Mouse (Mus musculus) urinary bladder, adult 18-20 months (tissue): ENCODE results near the gene Ccdc34.

Experiments
- DNase-seq, 2 experiments: peaks; one replicate each; pipeline ENCODE4 v3.0.0; 2022; ENCODE audit warnings: low spot score in 2 of 2, mixed read lengths in 2 of 2

Gene Ccdc34

DNA sequence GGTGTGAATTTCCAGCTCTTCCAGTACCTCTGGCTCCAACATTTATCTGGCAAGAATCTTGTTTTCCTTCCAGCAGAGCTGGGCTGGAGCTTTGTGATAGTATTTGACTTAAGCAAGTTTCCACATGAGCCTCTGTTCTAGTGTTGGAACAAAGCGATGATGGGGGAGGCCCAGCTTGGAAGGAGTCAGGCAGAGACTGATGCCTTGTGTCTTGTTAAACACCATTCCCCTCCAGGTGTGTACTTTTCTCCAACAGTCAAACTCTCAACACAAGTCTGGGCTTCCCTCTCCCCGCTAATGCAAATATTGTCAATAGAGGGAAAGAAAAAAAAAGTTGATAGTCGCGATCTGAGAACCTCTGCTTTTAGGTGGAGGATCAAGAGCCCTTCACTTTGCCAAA is 196.7 kb downstream of the Ccdc34 start:
- peak in 1 of 2 experiments; percentile 34 for DNase-seq

- DNase-seq = no peak
Measured at GRCm38 (mm10) chr2:110214991-110215684, 197.5 kb downstream of the Ccdc34 start.

GRCm38 (mm10) chr2:110215685-110216058 is 198.1 kb downstream of the Ccdc34 start:
- DNase-seq = no peak

GRCm38 (mm10) chr2:110220492-110220891 is 202.9 kb downstream of the Ccdc34 start:
- DNase-seq = peak; percentile 20 to 48

GRCm38 (mm10) chr2:110222793-110223192 is 205.2 kb downstream of the Ccdc34 start:
- DNase-seq = no peak
